Mouse (Mus musculus) subcutaneous adipose tissue, adult 2 months (tissue): ENCODE data around the gene B3gnt5. TPM values are rescaled to one million over a fixed set of nuclear protein-coding genes. Genes with fewer than 3 reads are reported as not detected.

Experiments
- polyA plus RNA-seq: library from polyadenylated mRNA; depleted of rRNA; stranded (reverse); fragments of >200 nt; gene quantifications from 2 replicates; pipeline ENCODE4 v1.2.3, GENCODE M21; 2012; ENCODE audit warnings: low replicate concordance; rRNA removed

B3gnt5 gene
- polyA plus RNA-seq, result 0.16 and 0.95 TPM in 2 replicates

GRCm38 (mm10) chr16:19760074-19760473 lies at the start of gene B3gnt5:
Gene B3gnt5, plus strand, starts transcription at chr16:19760208.

Other genes starting within 250 kb of the B3gnt5 start
- not detected in 2 replicates for gene Olfr167, start 237.9 kb upstream of the B3gnt5 start, polyA plus RNA-seq
- not detected in 2 replicates for gene Olfr168, start 224.7 kb upstream of the B3gnt5 start, polyA plus RNA-seq
- gene Olfr169, start 188.4 kb upstream of the B3gnt5 start, polyA plus RNA-seq, result not detected in 2 replicates
- not detected in 2 replicates for gene Olfr170, start 148.3 kb upstream of the B3gnt5 start, polyA plus RNA-seq
- gene Olfr171, start 130.3 kb upstream of the B3gnt5 start, polyA plus RNA-seq, result not detected in 2 replicates
- not detected in 2 replicates for gene Lamp3, start 53.8 kb upstream of the B3gnt5 start, polyA plus RNA-seq
- gene Klhl6, start 222.8 kb downstream of the B3gnt5 start, polyA plus RNA-seq, result 3.3 and 6.9 TPM in 2 replicates